Mouse (Mus musculus) testis, adult 2 months (tissue): ENCODE data around the gene Tlr9. TPM values are rescaled to one million over a fixed set of nuclear protein-coding genes. Genes with fewer than 3 reads are reported as not detected.

Experiments used
- H3K27ac ChIP-seq: fragments of 200-500 bp; 2 replicates; pipeline ENCODE4 v1.5.1; 2012; ENCODE audit warnings: low read depth, low read length; ENCODE audit not compliant: control insufficient read depth, insufficient read depth
- H3K27me3 ChIP-seq: fragments of 200-500 bp; 2 replicates; pipeline ENCODE4 v1.6.1; 2012; ENCODE audit warnings: mild to moderate bottlenecking, low read length, moderate library complexity; ENCODE audit not compliant: control insufficient read depth, insufficient read depth
- H3K36me3 ChIP-seq: fragments of 200-500 bp; 2 replicates; pipeline ENCODE4 v1.6.1; 2012; ENCODE audit warnings: mild to moderate bottlenecking, low read length; ENCODE audit not compliant: control insufficient read depth, insufficient read depth
- H3K4me1 ChIP-seq: fragments of 200-500 bp; 2 replicates; pipeline ENCODE4 v1.6.1; 2012; ENCODE audit warnings: low read length; ENCODE audit not compliant: control insufficient read depth, insufficient read depth
- H3K4me3 ChIP-seq: fragments of 200-500 bp; 2 replicates; pipeline ENCODE4 v1.5.1; 2012; ENCODE audit warnings: low read depth, mild to moderate bottlenecking, low read length, moderate library complexity, mixed read lengths; ENCODE audit not compliant: control insufficient read depth
- CTCF ChIP-seq: fragments of 200-500 bp; IDR thresholded peaks from 2 replicates; pipeline ENCODE4 v1.5.1; 2012; ENCODE audit warnings: low read depth, mild to moderate bottlenecking, inconsistent platforms, low read length, moderate library complexity; ENCODE audit not compliant: control insufficient read depth, insufficient read depth, insufficient replicate concordance
- POLR2A ChIP-seq: fragments of 200-500 bp; IDR thresholded peaks from 2 replicates; pipeline ENCODE4 v1.6.1; 2012; ENCODE audit warnings: low read depth, mild to moderate bottlenecking, inconsistent platforms, low read length, moderate library complexity; ENCODE audit not compliant: control insufficient read depth
- polyA plus RNA-seq: library from polyadenylated mRNA; depleted of rRNA; stranded (reverse); fragments of >200 nt; gene quantifications from 2 replicates; pipeline ENCODE4 v1.2.3, GENCODE M21; 2012

Tlr9 gene
- polyA plus RNA-seq, 1 experiment, result 2.7 TPM

DNA sequence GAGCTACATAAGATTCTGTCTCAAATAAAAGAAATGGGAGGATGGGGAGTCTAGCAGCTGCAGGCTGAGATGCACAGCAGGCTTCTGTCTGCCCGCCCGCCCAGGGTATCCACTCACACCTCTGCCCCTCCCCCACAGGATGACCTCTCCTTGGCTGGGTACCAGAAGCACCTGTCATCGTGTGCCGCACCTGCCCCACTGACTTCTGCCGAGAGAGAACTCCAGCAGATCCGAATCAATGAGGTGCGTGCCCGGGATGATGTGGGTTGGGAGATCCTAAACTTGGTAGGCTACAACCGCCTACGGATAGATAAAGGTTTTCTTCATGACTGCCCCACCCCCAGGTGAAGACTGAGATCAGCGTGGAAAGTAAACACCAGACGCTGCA is 9.8 kb upstream of the Tlr9 start:
- no peak overlapping the region for H3K4me3 ChIP-seq

DNA sequence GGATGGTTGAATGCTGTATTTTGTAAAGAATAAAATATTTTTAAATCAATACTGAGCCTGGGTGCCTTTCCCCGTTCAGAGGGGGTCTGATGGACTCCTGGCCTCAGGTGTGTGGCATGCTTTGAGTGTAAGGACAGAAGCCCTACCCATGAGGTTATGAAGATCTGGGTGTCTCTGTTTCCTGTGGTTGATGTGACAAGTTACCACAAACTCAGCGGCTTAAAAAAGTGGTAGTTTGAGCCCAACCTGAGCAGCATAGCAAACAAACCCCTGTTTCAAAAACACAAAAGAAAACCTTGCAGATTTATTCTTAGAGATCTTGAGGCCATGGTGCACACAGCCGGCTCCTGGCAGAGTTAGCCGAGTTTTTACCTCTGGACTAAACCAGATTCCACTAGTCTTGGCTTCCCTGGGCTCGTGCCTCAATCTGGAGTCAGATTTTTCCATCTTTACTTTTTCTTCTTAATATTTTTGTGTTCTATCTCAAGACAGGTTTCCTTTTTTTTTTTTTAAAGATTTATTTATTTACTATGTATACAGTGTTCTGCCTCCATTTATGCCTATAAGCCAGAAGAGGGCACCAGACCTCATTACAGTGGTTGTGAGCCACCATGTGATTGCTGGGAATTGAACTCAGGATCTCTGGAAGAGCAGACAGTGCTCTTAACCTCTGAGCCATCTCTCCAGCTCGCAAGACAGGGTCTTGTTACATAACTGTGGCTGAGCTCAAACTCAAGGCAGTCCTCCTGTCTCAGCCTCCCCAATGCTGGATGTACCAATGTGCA is 6.9 kb upstream of the Tlr9 start:
- Histone ChIP-seq H3K36me3 (no peaks in the 10 kb centered on the region), H3K4me3 (no peak overlapping the region), H3K4me1 (peaks cover 14% of the 10 kb centered on the region), H3K27ac (no peak overlapping the region), H3K27me3 (no peaks in the 10 kb centered on the region)
- TF ChIP-seq CTCF (no peak), POLR2A (no peak)

More for the DNA sequence above, 9.8 kb upstream of the Tlr9 start:
- no peak for TF ChIP-seq CTCF
- no peak for TF ChIP-seq POLR2A
- Histone ChIP-seq H3K27ac (no peak overlapping the region), H3K27me3 (no peaks in the 10 kb centered on the region), H3K36me3 (no peaks in the 10 kb centered on the region), H3K4me1 (peaks cover 14% of the 10 kb centered on the region)

DNA sequence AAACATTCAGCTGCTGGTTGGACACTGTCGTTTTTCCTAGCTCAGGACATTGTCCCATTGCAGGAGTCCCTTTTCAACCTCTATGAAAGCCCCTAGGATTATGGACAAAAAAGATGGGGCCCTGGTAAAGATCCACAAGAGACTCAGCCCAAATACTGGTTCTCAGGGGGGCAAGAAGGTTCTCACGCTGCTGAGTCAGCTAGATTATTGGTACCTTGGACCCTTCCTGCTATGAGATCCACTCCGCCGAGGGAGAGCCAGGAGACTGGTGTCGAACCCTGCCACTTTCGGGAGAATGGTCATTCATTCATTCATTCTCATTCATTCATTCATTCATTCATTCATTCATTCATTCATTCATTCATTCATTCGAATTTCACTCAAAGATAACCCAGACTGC is 5.4 kb upstream of the Tlr9 start:
- Histone ChIP-seq H3K27me3 (no peaks in the 10 kb centered on the region), H3K36me3 (no peaks in the 10 kb centered on the region), H3K4me1 (peaks cover 4% of the 10 kb centered on the region), H3K4me3 (no peak overlapping the region), H3K27ac (no peak overlapping the region)
- no peak for TF ChIP-seq CTCF
- no peak for TF ChIP-seq POLR2A

- Histone ChIP-seq H3K36me3 (no peaks in the 10 kb centered on the region), H3K27ac (no peak overlapping the region), H3K27me3 (no peaks in the 10 kb centered on the region), H3K4me1 (peaks cover 7% of the 10 kb centered on the region), H3K4me3 (no peak overlapping the region)
- TF ChIP-seq POLR2A (no peak), CTCF (no peak)
These were observed 1.4 kb upstream of the Tlr9 start for GRCm38 (mm10) chr9:106220894-106221523.

DNA sequence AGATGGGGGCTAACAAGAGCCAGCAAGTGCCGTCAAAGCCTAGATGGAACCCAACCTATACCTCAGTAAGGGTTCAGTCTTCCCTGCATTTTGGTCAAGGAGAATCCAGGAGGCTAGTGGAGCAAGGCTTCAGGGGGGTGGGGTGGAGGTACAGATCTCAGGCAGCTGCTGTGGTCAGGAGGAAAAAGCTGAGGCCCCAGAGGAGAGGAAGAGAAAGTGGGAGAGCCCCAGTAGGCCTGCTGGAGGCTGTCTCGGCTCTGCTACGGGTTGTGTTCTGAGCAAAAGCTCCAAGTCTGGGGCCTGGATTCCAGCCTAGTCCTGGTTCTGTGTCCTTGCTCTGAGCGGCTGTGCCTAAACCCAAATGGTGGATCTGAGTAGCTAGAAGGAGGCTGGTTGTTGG is 596 bp downstream of the Tlr9 start:
- Histone ChIP-seq H3K4me3 (no peak overlapping the region), H3K4me1 (peaks cover 7% of the 10 kb centered on the region)
- TF ChIP-seq POLR2A (no peak), CTCF (no peak)

GRCm38 (mm10) chr9:106225469-106226150 is 3.2 kb downstream of the Tlr9 start:
- peak overlapping the region; percentile 41 for H3K4me3 ChIP-seq
- peaks cover 7% of the 10 kb centered on the region for H3K4me1 ChIP-seq
- H3K27me3 ChIP-seq, result no peaks in the 10 kb centered on the region
- no peaks in the 10 kb centered on the region for H3K36me3 ChIP-seq
- no peak overlapping the region for H3K27ac ChIP-seq
- TF ChIP-seq POLR2A, result no peak
- TF ChIP-seq CTCF, result no peak

More for the DNA sequence above, 596 bp downstream of the Tlr9 start:
- H3K27ac ChIP-seq, result no peak overlapping the region; the same call in 1 of the 2 replicates
- H3K27me3 ChIP-seq, result no peaks in the 10 kb centered on the region
- no peaks in the 10 kb centered on the region for H3K36me3 ChIP-seq

- H3K4me1 ChIP-seq, result peaks cover 7% of the 10 kb centered on the region
- H3K4me3 ChIP-seq, result peak overlapping the region; percentile 41
- H3K27ac ChIP-seq, result no peak overlapping the region
- no peak for TF ChIP-seq POLR2A
- TF ChIP-seq CTCF, result no peak
- no peaks in the 10 kb centered on the region for H3K36me3 ChIP-seq
- no peaks in the 10 kb centered on the region for H3K27me3 ChIP-seq
These were observed 3.8 kb downstream of the Tlr9 start for GRCm38 (mm10) chr9:106226151-106226682.
